Mouse (Mus musculus) layer of hippocampus, postnatal 25 days (tissue): Measurements from ENCODE around the gene Olfr322. TPM values are rescaled to one million over a fixed set of nuclear protein-coding genes. Genes with fewer than 3 reads are reported as not detected.

Source experiments
- DNase-seq, 2 experiments: peaks; one replicate each; pipeline ENCODE4 v3.0.0; 2022; ENCODE audit warnings: mixed read lengths in 2 of 2, low spot score in 1 of 2; ENCODE audit errors: extremely low spot score in 1 of 2
- total RNA-seq, 2 experiments: library from RNA; stranded (reverse); gene quantifications; 2 replicates each; pipeline ENCODE4 v1.2.3; 2021

The Olfr322 gene
- total RNA-seq: not detected

GRCm38 (mm10) chr11:58658596-58658995 is at the start of gene Olfr322:
TSS of gene Olfr322 (plus strand) at chr11:58658782.
- no peak for DNase-seq

- DNase-seq: no peak
Measured at GRCm38 (mm10) chr11:58613359-58613758, 45.2 kb upstream of the Olfr322 start.

- DNase-seq: no peak
Measured at GRCm38 (mm10) chr11:58614526-58614925, 44.1 kb upstream of the Olfr322 start.

GRCm38 (mm10) chr11:58615975-58616374 is 42.6 kb upstream of the Olfr322 start, which contains the start of gene 2210407C18Rik:
TSS of gene 2210407C18Rik (minus strand) at chr11:58616075.
- no peak for DNase-seq

- DNase-seq: no peak
Measured at GRCm38 (mm10) chr11:58618369-58618768, 40.2 kb upstream of the Olfr322 start.

GRCm38 (mm10) chr11:58618793-58619192 is 39.8 kb upstream of the Olfr322 start:
- no peak for DNase-seq

- no peak for DNase-seq
Measured at GRCm38 (mm10) chr11:58626146-58626545, 32.4 kb upstream of the Olfr322 start.

GRCm38 (mm10) chr11:58630401-58630800 is 28.2 kb upstream of the Olfr322 start, which contains the start of gene Olfr323:
TSS of gene Olfr323 (minus strand) at chr11:58630501.
- DNase-seq: no peak

GRCm38 (mm10) chr11:58634878-58635277 is 23.7 kb upstream of the Olfr322 start:
- DNase-seq: no peak

GRCm38 (mm10) chr11:58636376-58636977 is 22.1 kb upstream of the Olfr322 start:
- DNase-seq: peak; percentile 23 to 61

- DNase-seq: no peak
Measured at GRCm38 (mm10) chr11:58638176-58638701, 20.3 kb upstream of the Olfr322 start.

- peak in 1 of 2 experiments; percentile 6 for DNase-seq
Measured at GRCm38 (mm10) chr11:58640272-58640867, 18.2 kb upstream of the Olfr322 start, which contains the start of gene Trim58. TSS of gene Trim58 (plus strand) at chr11:58640465.

- no peak for DNase-seq
Measured at GRCm38 (mm10) chr11:58641057-58641456, 17.5 kb upstream of the Olfr322 start.

- DNase-seq: no peak
Measured at GRCm38 (mm10) chr11:58641638-58642358, 16.8 kb upstream of the Olfr322 start.

GRCm38 (mm10) chr11:58643350-58643749 is 15.2 kb upstream of the Olfr322 start:
- DNase-seq: peak in 1 of 2 experiments; percentile 54

- DNase-seq: no peak
Measured at GRCm38 (mm10) chr11:58655151-58655550, 3.4 kb upstream of the Olfr322 start.

- DNase-seq: no peak
Measured at GRCm38 (mm10) chr11:58669252-58669651, 10.7 kb downstream of the Olfr322 start.

GRCm38 (mm10) chr11:58671825-58672224 is 13.2 kb downstream of the Olfr322 start:
- DNase-seq: no peak

- DNase-seq: no peak
Measured at GRCm38 (mm10) chr11:58680799-58681198, 22.2 kb downstream of the Olfr322 start, which contains the start of gene Olfr320. TSS of gene Olfr320 (plus strand) at chr11:58681099.

GRCm38 (mm10) chr11:58698862-58699261 is 40.3 kb downstream of the Olfr322 start, which contains the start of gene Olfr319:
TSS of gene Olfr319 (plus strand) at chr11:58699162.
- no peak for DNase-seq

- no peak for DNase-seq
Measured at GRCm38 (mm10) chr11:58709086-58709485, 50.5 kb downstream of the Olfr322 start.
